Mouse (Mus musculus) ES-E14 (cell line): ENCODE data around the gene Borcs7. TPM values are rescaled to one million over a fixed set of nuclear protein-coding genes. Genes with fewer than 3 reads are reported as not detected.

Experiments
- DNase-seq: peaks from one replicate; pipeline ENCODE4 v3.0.0-alpha.2; 2013; ENCODE audit warnings: low read depth, low spot score
- H3K27ac ChIP-seq: 2 replicates; pipeline ENCODE4 v1.5.1; 2012; ENCODE audit warnings: low read depth, mild to moderate bottlenecking, low read length, moderate library complexity, mixed read lengths; ENCODE audit not compliant: poor library complexity, insufficient read depth, severe bottlenecking
- H3K36me3 ChIP-seq: 2 replicates; pipeline ENCODE4 v1.6.1; 2012; ENCODE audit warnings: mild to moderate bottlenecking, low read length, moderate library complexity, mixed read lengths; ENCODE audit not compliant: control insufficient read depth, poor library complexity, insufficient read depth, severe bottlenecking
- H3K4me1 ChIP-seq, 2 experiments: fragments of 150-350 bp in 1 of 2; sonication (generic) in 1 of 2; 2 replicates each; pipeline ENCODE4 v1.6.1; 2012; ENCODE audit warnings: low read length in 2 of 2, mild to moderate bottlenecking in 1 of 2, mixed read lengths in 1 of 2; ENCODE audit not compliant: control insufficient read depth in 2 of 2, insufficient read depth in 2 of 2, poor library complexity in 1 of 2
- H3K4me3 ChIP-seq, 2 experiments: fragments of 150-350 bp in 1 of 2; sonication (generic) in 1 of 2; 2 replicates each; pipeline ENCODE4 v1.5.1; 2012; ENCODE audit warnings: low read length in 2 of 2, low read depth in 1 of 2, mild to moderate bottlenecking in 1 of 2, mixed read lengths in 1 of 2; ENCODE audit not compliant: insufficient read depth in 1 of 2, poor library complexity in 1 of 2, severe bottlenecking in 1 of 2
- H3K9ac ChIP-seq: 2 replicates; pipeline ENCODE4 v1.6.1; 2012; ENCODE audit warnings: low read depth, mild to moderate bottlenecking, low read length, mixed read lengths; ENCODE audit not compliant: poor library complexity, insufficient read depth, severe bottlenecking
- H3K9me3 ChIP-seq: fragments of 150-350 bp; sonication (generic); 2 replicates; pipeline ENCODE4 v1.6.1; 2012; ENCODE audit warnings: low read depth, mild to moderate bottlenecking, low read length; ENCODE audit not compliant: control insufficient read depth, insufficient read depth
- CHD2 ChIP-seq: IDR thresholded peaks from 2 replicates; pipeline ENCODE4 v1.6.1; 2014; ENCODE audit warnings: mild to moderate bottlenecking, low read depth, low read length, inconsistent platforms
- HCFC1 ChIP-seq: IDR thresholded peaks from 2 replicates; pipeline ENCODE4 v1.6.1; 2012; ENCODE audit warnings: low read length, inconsistent platforms, borderline replicate concordance; ENCODE audit not compliant: insufficient read depth
- MAFK ChIP-seq: IDR thresholded peaks from 2 replicates; pipeline ENCODE4 v1.6.1; 2014; ENCODE audit warnings: mild to moderate bottlenecking, low read depth, low read length, inconsistent platforms; ENCODE audit not compliant: insufficient read depth
- ZC3H11A ChIP-seq: IDR thresholded peaks from 2 replicates; pipeline ENCODE4 v1.6.1; 2012; ENCODE audit warnings: low read depth, mild to moderate bottlenecking, inconsistent platforms, low read length, borderline replicate concordance
- ZNF384 ChIP-seq: IDR thresholded peaks from 2 replicates; pipeline ENCODE4 v1.6.1; 2012; ENCODE audit warnings: low read depth, low read length, inconsistent platforms
- in situ Hi-C, 2 experiments: fragments of 600-800 bp; cut with MboI; formaldehyde crosslinking; loops; one replicate each; pipeline ENCODE4 v1.15.1; 2025; ENCODE audit warnings: low sequenced_read_pairs in 2 of 2, inconsistent platforms in 1 of 2; ENCODE audit not compliant: unreplicated experiment in 2 of 2
- total RNA-seq: library from RNA; depleted of rRNA; stranded (reverse); fragments of 300-350 nt; gene quantifications from 2 replicates; pipeline ENCODE4 v1.2.3, GENCODE M21; 2012

Gene Borcs7
- total RNA-seq, 1 experiment = 2.1 TPM

DNA sequence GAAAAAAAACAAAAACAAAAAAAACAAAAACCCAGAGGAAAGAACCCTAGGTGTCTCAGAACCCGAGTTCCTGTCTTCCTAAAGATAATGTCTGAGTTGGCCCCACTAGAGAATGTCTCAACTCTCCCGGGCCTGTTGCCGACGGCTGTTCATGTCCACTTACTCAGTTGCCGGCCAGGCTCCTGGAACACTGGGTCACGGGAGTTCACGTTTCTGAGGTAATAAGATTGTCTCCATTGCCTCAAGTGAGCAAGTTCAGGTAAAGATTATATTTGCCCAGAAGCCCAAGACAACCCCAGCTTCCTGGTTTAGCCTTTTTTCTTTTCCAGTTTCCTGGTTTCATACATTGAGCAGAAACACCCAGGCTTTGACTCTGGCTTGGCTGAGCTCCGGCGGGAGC lies 30.9 kb upstream of the Borcs7 start:
- no peak overlapping the region for H3K27ac ChIP-seq
- H3K9ac ChIP-seq = no peak overlapping the region
- no peak overlapping the region for H3K4me3 ChIP-seq
- in situ Hi-C loops = no loop called here
- no peaks in the 10 kb centered on the region for H3K9me3 ChIP-seq
- TF ChIP-seq HCFC1 (no peak), MAFK (no peak), CHD2 (no peak), ZNF384 (no peak), ZC3H11A (no peak)
- no peak for DNase-seq
- peaks cover 0 to 9% of the 10 kb centered on the region in 2 experiments; a peak in 2 of 4 replicates for H3K4me1 ChIP-seq
- peaks cover 2% of the 10 kb centered on the region for H3K36me3 ChIP-seq

DNA sequence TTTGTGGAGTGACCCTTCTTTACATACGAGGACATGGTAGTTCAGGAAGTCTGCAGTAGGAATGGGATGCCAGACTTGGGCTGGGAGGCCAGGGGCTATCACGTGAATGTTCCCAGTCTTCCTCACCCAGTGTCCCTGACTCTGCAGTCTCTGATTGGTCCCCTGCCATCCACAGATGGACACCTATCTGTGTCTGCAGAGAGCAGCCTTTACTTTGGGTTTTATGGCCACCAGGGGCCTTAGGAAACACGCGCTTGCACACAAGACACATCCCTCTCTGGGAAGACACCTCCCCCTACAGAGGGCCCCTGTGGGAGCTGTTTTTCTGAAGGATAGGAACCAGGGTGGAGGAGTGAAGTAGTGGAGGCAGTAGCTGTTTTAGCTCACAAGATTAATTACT lies 28.2 kb upstream of the Borcs7 start:
- in situ Hi-C loops = loop anchor here (10.0 kb wide), 1 partner anchor 213 kb away; no protein-coding TSS in a partner anchor
- DNase-seq = no peak
- Histone ChIP-seq H3K4me3 (no peak overlapping the region), H3K36me3 (no peaks in the 10 kb centered on the region), H3K9ac (no peak overlapping the region), H3K4me1 (peaks cover 0 to 7% of the 10 kb centered on the region in 2 experiments; a peak in 2 of 4 replicates), H3K27ac (no peak overlapping the region), H3K9me3 (no peaks in the 10 kb centered on the region)
- no peak for TF ChIP-seq ZNF384
- no peak for TF ChIP-seq MAFK
- no peak for TF ChIP-seq CHD2
- TF ChIP-seq HCFC1 = no peak
- TF ChIP-seq ZC3H11A = no peak

DNA sequence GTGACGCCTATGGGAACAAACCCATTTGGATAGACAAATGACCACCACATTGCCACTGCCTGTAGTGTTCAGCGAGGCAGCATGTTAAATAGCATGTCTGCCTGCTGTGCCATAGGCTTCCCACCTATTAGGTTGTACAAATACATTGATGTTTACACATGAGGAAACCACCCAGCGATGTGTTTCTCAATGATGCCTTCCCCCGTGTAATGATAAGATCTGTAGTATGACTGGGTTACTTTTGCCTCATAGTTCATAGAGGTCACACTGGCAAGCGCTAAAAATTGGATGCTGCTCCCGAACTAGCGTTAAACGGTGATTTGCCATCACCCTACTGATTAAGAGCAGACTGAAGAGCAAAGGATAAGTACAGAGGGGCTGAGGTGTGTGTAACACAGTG lies 27.5 kb upstream of the Borcs7 start:
- in situ Hi-C loops = loop anchor here (10.0 kb wide), 1 partner anchor 213 kb away; no protein-coding TSS in a partner anchor
- TF ChIP-seq ZC3H11A (no peak), CHD2 (no peak), ZNF384 (no peak), MAFK (no peak)
- H3K4me1 ChIP-seq = peaks cover 0 to 2% of the 10 kb centered on the region in 2 experiments; a peak in 1 of 4 replicates
- no peak overlapping the region for H3K9ac ChIP-seq
- no peak overlapping the region for H3K4me3 ChIP-seq
- H3K27ac ChIP-seq = no peak overlapping the region
- H3K9me3 ChIP-seq = no peaks in the 10 kb centered on the region
- no peaks in the 10 kb centered on the region for H3K36me3 ChIP-seq
- DNase-seq = no peak

GRCm38 (mm10) chr19:46662784-46663183 lies 26.9 kb upstream of the Borcs7 start:
- no peak overlapping the region for H3K27ac ChIP-seq
- no peaks in the 10 kb centered on the region for H3K36me3 ChIP-seq
- in situ Hi-C loops = loop anchor here (10.0 kb wide), 1 partner anchor 212 kb away; no protein-coding TSS in a partner anchor
- DNase-seq = no peak
- H3K9me3 ChIP-seq = no peaks in the 10 kb centered on the region
- H3K9ac ChIP-seq = no peak overlapping the region
- no peak overlapping the region for H3K4me3 ChIP-seq
- TF ChIP-seq ZC3H11A (no peak), ZNF384 (no peak), HCFC1 (no peak), MAFK (no peak), CHD2 (no peak)
- no peaks in the 10 kb centered on the region for H3K4me1 ChIP-seq

GRCm38 (mm10) chr19:46665474-46665873 lies 24.2 kb upstream of the Borcs7 start:
- Histone ChIP-seq H3K4me1 (no peaks in the 10 kb centered on the region), H3K4me3 (no peak overlapping the region), H3K27ac (no peak overlapping the region), H3K9me3 (no peaks in the 10 kb centered on the region), H3K36me3 (no peaks in the 10 kb centered on the region), H3K9ac (no peak overlapping the region)
- DNase-seq = no peak
- no peak for TF ChIP-seq MAFK
- TF ChIP-seq CHD2 = no peak
- TF ChIP-seq HCFC1 = no peak
- no peak for TF ChIP-seq ZC3H11A
- TF ChIP-seq ZNF384 = no peak
- in situ Hi-C loops = loop anchor here (10.0 kb wide), 1 partner anchor 209 kb away; no protein-coding TSS in a partner anchor
